Mouse (Mus musculus): ENCODE measurements at regions not wholly inside any gene's neighbourhood (a gene's known extent, or its start where the extent isn't known, plus 50 kb on each side); places are given as distances from the start of the nearest gene placed in this dataset.

DNA sequence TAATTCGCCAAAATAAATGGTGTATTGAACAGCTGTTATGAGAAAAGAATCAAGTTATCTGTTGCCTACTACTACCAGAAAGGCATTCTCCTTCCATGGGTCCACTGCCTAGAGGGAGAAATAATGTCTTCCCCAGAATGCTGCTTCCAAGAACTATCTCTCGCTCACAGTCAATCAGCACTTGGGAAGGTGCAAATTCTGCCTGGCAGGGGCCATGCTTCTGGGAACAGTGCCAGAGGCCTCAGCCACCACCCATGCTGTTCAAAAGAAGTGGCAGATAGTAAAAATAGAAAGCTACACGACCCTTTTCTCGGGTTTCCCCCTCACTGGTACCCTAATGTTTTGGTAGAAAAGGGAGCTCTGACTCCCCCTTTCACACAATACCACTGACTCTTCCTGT is 282.2 kb downstream of the Fbxo8 start:
- TF ChIP-seq CTCF (conservative IDR thresholded peaks at IDR 0.05; ENCODE audit: insufficient read depth, insufficient read length, low read depth, low read length) (no peak), POLR2A (IDR thresholded peaks at IDR 0.05; ENCODE audit: low read depth, low read length) (no peak)

Data from kidney, adult 2 months (tissue).